Mouse (Mus musculus): Measurements from ENCODE around the gene Kcnj15. TPM values are rescaled to one million over a fixed set of nuclear protein-coding genes. Genes with fewer than 3 reads are reported as not detected.

Kcnj15 gene
- polyA plus RNA-seq, 1 experiment from 2014 or later, result 5.3 TPM

- Histone ChIP-seq H3K36me3 (no peaks in the 10 kb centered on the region), H3K27ac (no peak overlapping the region), H3K9me3 (no peaks in the 10 kb centered on the region), H3K27me3 (no peaks in the 10 kb centered on the region), H3K4me2 (no peak overlapping the region), H3K9ac (no peak overlapping the region), H3K4me3 (no peak overlapping the region), H3K4me1 (0 out of 2 replicates have a peak, but pooled peaks cover 10% of the 10 kb centered on the region)
- ATAC-seq (ENCODE audit: insufficient number of reproducible peaks, low FRiP score, low TSS enrichment, low read depth), result no peak
- WGBS, result 93% methylated on average over 3 of the region's 3 CpGs
These were observed 23.0 kb downstream of the Kcnj15 start for GRCm38 (mm10) chr16:95280338-95280737.

GRCm38 (mm10) chr16:95283369-95283768 is 26.0 kb downstream of the Kcnj15 start:
- 0 out of 2 replicates have a peak, but pooled peaks cover 10% of the 10 kb centered on the region for H3K4me1 ChIP-seq
- 67% methylated on average over 10 of the region's 10 CpGs for WGBS
- H3K27me3 ChIP-seq, result no peaks in the 10 kb centered on the region
- H3K9me3 ChIP-seq, result no peaks in the 10 kb centered on the region
- no peak for ATAC-seq (ENCODE audit: insufficient number of reproducible peaks, low FRiP score, low TSS enrichment, low read depth)
- no peaks in the 10 kb centered on the region for H3K36me3 ChIP-seq
- no peak overlapping the region for H3K4me2 ChIP-seq
- no peak overlapping the region for H3K9ac ChIP-seq
- H3K27ac ChIP-seq, result no peak overlapping the region
- H3K4me3 ChIP-seq, result no peak overlapping the region

- H3K4me1 ChIP-seq, result 0 out of 2 replicates have a peak, but pooled peaks cover 5% of the 10 kb centered on the region
- H3K27ac ChIP-seq, result peak overlapping the region; percentile 30; the same call in 1 of the 2 replicates
- H3K4me3 ChIP-seq, result no peak overlapping the region
- no peaks in the 10 kb centered on the region for H3K36me3 ChIP-seq
- no peak overlapping the region for H3K4me2 ChIP-seq
- H3K9me3 ChIP-seq, result no peaks in the 10 kb centered on the region
- no peaks in the 10 kb centered on the region for H3K27me3 ChIP-seq
- no peak overlapping the region for H3K9ac ChIP-seq
- ATAC-seq (ENCODE audit: insufficient number of reproducible peaks, low FRiP score, low TSS enrichment, low read depth), result no peak
- 65% methylated on average over 12 of the region's 12 CpGs for WGBS
These were observed 26.8 kb downstream of the Kcnj15 start for GRCm38 (mm10) chr16:95284085-95284727.

GRCm38 (mm10) chr16:95285043-95285442 is 27.7 kb downstream of the Kcnj15 start:
- no peak overlapping the region for H3K4me2 ChIP-seq
- 0 out of 2 replicates have a peak, but pooled peaks cover 4% of the 10 kb centered on the region for H3K4me1 ChIP-seq
- no peaks in the 10 kb centered on the region for H3K9me3 ChIP-seq
- H3K4me3 ChIP-seq, result no peak overlapping the region
- no peaks in the 10 kb centered on the region for H3K36me3 ChIP-seq
- H3K27ac ChIP-seq, result no peak overlapping the region
- WGBS, result 67% methylated on average over 4 of the region's 4 CpGs
- ATAC-seq (ENCODE audit: insufficient number of reproducible peaks, low FRiP score, low TSS enrichment, low read depth), result no peak
- no peaks in the 10 kb centered on the region for H3K27me3 ChIP-seq
- H3K9ac ChIP-seq, result no peak overlapping the region

- no peaks in the 10 kb centered on the region for H3K27me3 ChIP-seq
- no peak overlapping the region for H3K9ac ChIP-seq
- WGBS, result 77% methylated on average over 4 of the region's 4 CpGs
- no peaks in the 10 kb centered on the region for H3K36me3 ChIP-seq
- no peak for ATAC-seq (ENCODE audit: insufficient number of reproducible peaks, low FRiP score, low TSS enrichment, low read depth)
- no peaks in the 10 kb centered on the region for H3K9me3 ChIP-seq
- no peak overlapping the region for H3K4me2 ChIP-seq
- H3K4me3 ChIP-seq, result no peak overlapping the region
- 0 out of 2 replicates have a peak, but pooled peaks cover 4% of the 10 kb centered on the region for H3K4me1 ChIP-seq
- H3K27ac ChIP-seq, result no peak overlapping the region
These were observed 28.4 kb downstream of the Kcnj15 start for GRCm38 (mm10) chr16:95285767-95286166.

- no peak for ATAC-seq (ENCODE audit: insufficient number of reproducible peaks, low FRiP score, low TSS enrichment, low read depth)
- H3K4me1 ChIP-seq, result peaks cover 11% of the 10 kb centered on the region
- 80% methylated on average over 2 of the region's 2 CpGs for WGBS
These were observed 30.3 kb downstream of the Kcnj15 start for GRCm38 (mm10) chr16:95287656-95288055.

GRCm38 (mm10) chr16:95289375-95289774 is 32.0 kb downstream of the Kcnj15 start:
- Histone ChIP-seq H3K4me1 (peaks cover 11% of the 10 kb centered on the region), H3K27ac (no peak overlapping the region), H3K9ac (no peak overlapping the region), H3K36me3 (no peaks in the 10 kb centered on the region), H3K9me3 (no peaks in the 10 kb centered on the region), H3K4me3 (no peak overlapping the region), H3K4me2 (no peak overlapping the region), H3K27me3 (no peaks in the 10 kb centered on the region)
- no peak for ATAC-seq (ENCODE audit: insufficient number of reproducible peaks, low FRiP score, low TSS enrichment, low read depth)
- 76% methylated on average over 3 of the region's 3 CpGs for WGBS

More at GRCm38 (mm10) chr16:95287656-95288055, 30.3 kb downstream of the Kcnj15 start:
- Histone ChIP-seq H3K27me3 (no peaks in the 10 kb centered on the region), H3K27ac (no peak overlapping the region), H3K36me3 (no peaks in the 10 kb centered on the region), H3K9me3 (no peaks in the 10 kb centered on the region), H3K4me2 (no peak overlapping the region), H3K9ac (no peak overlapping the region), H3K4me3 (no peak overlapping the region)

- WGBS, result 55% methylated on average over 10 of the region's 10 CpGs
- no peak for ATAC-seq (ENCODE audit: insufficient number of reproducible peaks, low FRiP score, low TSS enrichment, low read depth)
- H3K27me3 ChIP-seq, result no peaks in the 10 kb centered on the region
These were observed 34.2 kb downstream of the Kcnj15 start for GRCm38 (mm10) chr16:95291450-95292101.

GRCm38 (mm10) chr16:95292843-95293505 is 35.6 kb downstream of the Kcnj15 start:
- no peak for ATAC-seq (ENCODE audit: insufficient number of reproducible peaks, low FRiP score, low TSS enrichment, low read depth)
- H3K36me3 ChIP-seq, result no peaks in the 10 kb centered on the region
- no peak overlapping the region for H3K4me2 ChIP-seq
- peaks cover 8% of the 10 kb centered on the region for H3K4me1 ChIP-seq
- H3K27ac ChIP-seq, result no peak overlapping the region
- H3K9me3 ChIP-seq, result no peaks in the 10 kb centered on the region
- WGBS, result 69% methylated on average over 14 of the region's 14 CpGs
- no peak overlapping the region for H3K9ac ChIP-seq
- H3K4me3 ChIP-seq, result no peak overlapping the region
- no peaks in the 10 kb centered on the region for H3K27me3 ChIP-seq

More at GRCm38 (mm10) chr16:95291450-95292101, 34.2 kb downstream of the Kcnj15 start:
- no peak overlapping the region for H3K4me3 ChIP-seq
- peaks cover 8% of the 10 kb centered on the region for H3K4me1 ChIP-seq
- H3K4me2 ChIP-seq, result no peak overlapping the region
- no peaks in the 10 kb centered on the region for H3K9me3 ChIP-seq
- peak overlapping the region; percentile 43; the same call in 1 of the 2 replicates for H3K27ac ChIP-seq
- no peaks in the 10 kb centered on the region for H3K36me3 ChIP-seq
- no peak overlapping the region for H3K9ac ChIP-seq

- no peak for ATAC-seq (ENCODE audit: insufficient number of reproducible peaks, low FRiP score, low TSS enrichment, low read depth)
- no peaks in the 10 kb centered on the region for H3K27me3 ChIP-seq
- no peak overlapping the region for H3K4me2 ChIP-seq
- H3K4me3 ChIP-seq, result no peak overlapping the region
- no peak overlapping the region for H3K9ac ChIP-seq
- H3K36me3 ChIP-seq, result no peaks in the 10 kb centered on the region
- H3K4me1 ChIP-seq, result no peaks in the 10 kb centered on the region
- no peak overlapping the region for H3K27ac ChIP-seq
- 74% methylated on average over 3 of the region's 3 CpGs for WGBS
- H3K9me3 ChIP-seq, result no peaks in the 10 kb centered on the region; the same call in 1 of the 2 replicates
These were observed 40.3 kb downstream of the Kcnj15 start for GRCm38 (mm10) chr16:95297651-95298050.

- no peaks in the 10 kb centered on the region for H3K27me3 ChIP-seq
- no peak overlapping the region for H3K27ac ChIP-seq
- H3K9me3 ChIP-seq, result no peaks in the 10 kb centered on the region; the same call in 1 of the 2 replicates
- H3K4me1 ChIP-seq, result no peaks in the 10 kb centered on the region; the same call in 1 of the 2 replicates
- H3K4me2 ChIP-seq, result no peak overlapping the region
- ATAC-seq (ENCODE audit: insufficient number of reproducible peaks, low FRiP score, low TSS enrichment, low read depth), result no peak
- no peaks in the 10 kb centered on the region for H3K36me3 ChIP-seq
- 93% methylated on average over 3 of the region's 3 CpGs for WGBS
- H3K4me3 ChIP-seq, result no peak overlapping the region
- H3K9ac ChIP-seq, result no peak overlapping the region
These were observed 44.3 kb downstream of the Kcnj15 start for GRCm38 (mm10) chr16:95301667-95302066.

- Histone ChIP-seq H3K27me3 (no peaks in the 10 kb centered on the region), H3K4me2 (no peak overlapping the region), H3K4me3 (no peak overlapping the region), H3K4me1 (no peaks in the 10 kb centered on the region; the same call in 1 of the 2 replicates), H3K9me3 (no peaks in the 10 kb centered on the region; the same call in 1 of the 2 replicates), H3K27ac (no peak overlapping the region), H3K9ac (no peak overlapping the region), H3K36me3 (no peaks in the 10 kb centered on the region)
- no peak for ATAC-seq (ENCODE audit: insufficient number of reproducible peaks, low FRiP score, low TSS enrichment, low read depth)
- 70% methylated on average over 9 of the region's 9 CpGs for WGBS
These were observed 46.3 kb downstream of the Kcnj15 start for GRCm38 (mm10) chr16:95303676-95304075.

All from limb, embryonic 15.5 days (tissue).